Mouse (Mus musculus) limb, embryonic 15.5 days (tissue): ENCODE data around the gene Skint6. TPM values are rescaled to one million over a fixed set of nuclear protein-coding genes. Genes with fewer than 3 reads are reported as not detected.
"Not testable (repeated sequence)": the region's sequence is repeated elsewhere in the genome, so short reads cannot be mapped to it uniquely, and the experiment has no call there.

Experiments used
- ATAC-seq: fragments of 200-750 bp; cut with Nextera tagmentation; 2 replicates; pipeline ENCODE4 v1.8.0; 2017; ENCODE audit warnings: low read depth, moderate TSS enrichment; ENCODE audit not compliant: insufficient number of reproducible peaks, low FRiP score, low TSS enrichment
- H3K27ac ChIP-seq: fragments of 300-500 bp; sonication (generic); 2 replicates; pipeline ENCODE4 v1.5.1; 2015; ENCODE audit warnings: moderate library complexity, mild to moderate bottlenecking, inconsistent platforms
- H3K27me3 ChIP-seq: fragments of 300-500 bp; sonication (generic); 2 replicates; pipeline ENCODE4 v1.6.1; 2015; ENCODE audit warnings: inconsistent platforms
- H3K36me3 ChIP-seq: fragments of 300-500 bp; sonication (generic); 2 replicates; pipeline ENCODE4 v1.6.1; 2015; ENCODE audit warnings: inconsistent platforms
- H3K4me1 ChIP-seq: fragments of 300-500 bp; sonication (generic); 2 replicates; pipeline ENCODE4 v1.6.1; 2015; ENCODE audit warnings: inconsistent platforms
- H3K4me2 ChIP-seq: fragments of 300-500 bp; sonication (generic); 2 replicates; pipeline ENCODE4 v1.6.1; 2015; ENCODE audit warnings: mild to moderate bottlenecking, inconsistent platforms
- H3K4me3 ChIP-seq: fragments of 300-500 bp; sonication (generic); 2 replicates; pipeline ENCODE4 v1.5.1; 2015; ENCODE audit warnings: mild to moderate bottlenecking, inconsistent platforms
- H3K9ac ChIP-seq: fragments of 300-500 bp; sonication (generic); 2 replicates; pipeline ENCODE4 v1.6.1; 2015; ENCODE audit warnings: inconsistent platforms
- H3K9me3 ChIP-seq: fragments of 300-500 bp; sonication (generic); 2 replicates; pipeline ENCODE4 v1.6.1; 2016; ENCODE audit warnings: inconsistent platforms
- WGBS: fragments of 180-500 bp; shearing (Covaris S2); methylation state at CpG from one replicate; pipeline ENCODE4 v1.1.7; 2015; 5-methylcytosine and 5-hydroxymethylcytosine counted together
- polyA plus RNA-seq: library from polyadenylated mRNA; unstranded; fragments of >200 nt; fragmentation: Nextera tagmentation; extraction: Ambion mirVana; gene quantifications from 2 replicates; pipeline ENCODE4 v1.2.1, GENCODE M21; 2015

The Skint6 gene
- 1.6 and 1.7 TPM in 2 replicates for polyA plus RNA-seq

DNA sequence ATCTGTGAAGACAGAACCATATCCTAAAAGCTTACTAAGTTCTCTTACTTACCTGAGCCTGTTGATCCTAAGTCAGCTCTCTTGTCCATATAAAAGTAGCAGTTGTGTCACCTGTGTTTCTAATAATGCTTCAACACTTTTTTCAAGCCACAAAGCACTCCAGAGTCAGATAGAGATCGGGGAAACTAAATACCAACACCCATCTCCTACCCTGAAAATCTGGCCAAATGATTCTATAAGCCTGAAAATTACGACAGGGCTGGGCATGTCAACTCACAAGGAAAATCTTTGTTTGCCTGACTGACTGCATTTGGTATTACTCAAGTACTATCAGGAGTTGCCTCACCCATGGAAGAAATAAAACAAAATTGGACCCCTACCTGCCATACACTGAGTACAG, at the start of gene Skint6:
Gene Skint6 (minus strand): TSS at position 101 of the 400 bp plus-strand sequence.
- no peaks in the 10 kb centered on the region for H3K36me3 ChIP-seq
- no peak for ATAC-seq
- no peaks in the 10 kb centered on the region; the same call in 1 of the 2 replicates for H3K9me3 ChIP-seq
- H3K4me1 ChIP-seq: no peaks in the 10 kb centered on the region
- no peak within 1 kb of the TSS for H3K4me2 ChIP-seq
- H3K27ac ChIP-seq: no peak within 1 kb of the TSS
- H3K27me3 ChIP-seq: no peaks in the 10 kb centered on the region
- H3K4me3 ChIP-seq: no peak within 1 kb of the TSS
- 58% methylated on average over 2 of the region's 2 CpGs for WGBS
- H3K9ac ChIP-seq: no peak within 1 kb of the TSS

DNA sequence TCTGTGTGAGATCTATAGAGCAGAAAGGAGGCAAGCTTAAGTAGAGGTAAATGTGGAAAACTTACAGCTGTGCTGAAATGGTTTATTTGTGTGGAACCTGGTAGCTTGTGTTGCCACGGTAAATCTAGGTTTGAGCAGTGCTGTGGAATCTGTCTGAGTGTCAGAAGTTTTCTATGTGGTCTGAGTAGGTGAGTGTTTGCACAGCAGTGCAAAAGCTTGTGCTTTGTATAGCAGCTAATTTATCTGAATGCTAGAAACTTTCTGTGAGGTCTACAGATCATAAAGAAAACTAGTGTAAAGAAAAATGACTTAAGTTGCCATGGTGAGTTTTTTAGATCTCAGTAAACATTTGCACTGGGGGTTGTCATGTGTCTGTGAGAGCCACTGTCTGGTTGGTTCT, 34.1 kb upstream of the Skint6 start:
- Histone ChIP-seq H3K36me3 (no peaks in the 10 kb centered on the region), H3K9ac (no peak overlapping the region), H3K27ac (no peak overlapping the region), H3K4me3 (no peak overlapping the region), H3K4me2 (no peak overlapping the region), H3K9me3 (peaks cover 6% of the 10 kb centered on the region; the same call in 1 of the 2 replicates), H3K27me3 (no peaks in the 10 kb centered on the region), H3K4me1 (no peaks in the 10 kb centered on the region)
- no peak for ATAC-seq
- 81% methylated on average over 1 of the region's 1 CpGs for WGBS

DNA sequence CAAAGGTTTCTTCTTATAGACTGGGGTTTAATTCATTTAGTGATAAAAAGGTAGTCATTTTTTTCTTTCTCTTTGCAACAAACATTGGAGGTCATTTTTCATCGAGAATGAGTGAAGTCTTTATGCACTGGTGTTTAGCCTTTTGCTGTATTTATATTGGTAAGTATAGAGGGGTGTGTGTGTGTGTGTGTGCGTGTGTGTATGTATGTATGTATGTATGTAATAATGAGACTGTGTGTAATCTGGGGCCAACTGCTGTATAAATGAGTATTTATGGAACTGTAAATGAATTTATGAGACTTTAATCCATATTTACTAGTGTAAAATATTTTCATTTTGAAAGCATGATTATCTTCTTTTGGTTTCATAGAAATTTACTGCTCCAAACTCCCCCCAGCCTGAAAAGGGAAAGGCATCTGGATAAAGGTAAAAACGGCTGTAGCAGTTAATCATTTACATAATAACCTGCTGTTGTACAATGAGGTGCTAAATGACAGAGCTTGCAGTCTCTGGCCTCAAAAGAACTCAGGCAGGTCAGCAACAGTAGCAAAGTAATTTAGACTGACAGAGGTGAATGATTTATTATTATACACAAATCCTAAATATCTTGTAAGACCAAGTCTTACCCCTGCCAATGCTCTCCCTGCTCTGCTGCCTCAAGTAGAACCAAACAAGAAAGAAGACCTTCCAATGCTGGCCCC, 15.2 kb upstream of the Skint6 start:
- no peak overlapping the region for H3K4me3 ChIP-seq
- WGBS: 55% methylated on average over 3 of the region's 3 CpGs
- no peaks in the 10 kb centered on the region for H3K4me1 ChIP-seq
- no peak overlapping the region for H3K27ac ChIP-seq
- H3K9ac ChIP-seq: no peak overlapping the region
- no peak for ATAC-seq
- H3K9me3 ChIP-seq: no peaks in the 10 kb centered on the region; the same call in 1 of the 2 replicates
- no peaks in the 10 kb centered on the region for H3K27me3 ChIP-seq
- no peak overlapping the region for H3K4me2 ChIP-seq
- H3K36me3 ChIP-seq: no peaks in the 10 kb centered on the region

DNA sequence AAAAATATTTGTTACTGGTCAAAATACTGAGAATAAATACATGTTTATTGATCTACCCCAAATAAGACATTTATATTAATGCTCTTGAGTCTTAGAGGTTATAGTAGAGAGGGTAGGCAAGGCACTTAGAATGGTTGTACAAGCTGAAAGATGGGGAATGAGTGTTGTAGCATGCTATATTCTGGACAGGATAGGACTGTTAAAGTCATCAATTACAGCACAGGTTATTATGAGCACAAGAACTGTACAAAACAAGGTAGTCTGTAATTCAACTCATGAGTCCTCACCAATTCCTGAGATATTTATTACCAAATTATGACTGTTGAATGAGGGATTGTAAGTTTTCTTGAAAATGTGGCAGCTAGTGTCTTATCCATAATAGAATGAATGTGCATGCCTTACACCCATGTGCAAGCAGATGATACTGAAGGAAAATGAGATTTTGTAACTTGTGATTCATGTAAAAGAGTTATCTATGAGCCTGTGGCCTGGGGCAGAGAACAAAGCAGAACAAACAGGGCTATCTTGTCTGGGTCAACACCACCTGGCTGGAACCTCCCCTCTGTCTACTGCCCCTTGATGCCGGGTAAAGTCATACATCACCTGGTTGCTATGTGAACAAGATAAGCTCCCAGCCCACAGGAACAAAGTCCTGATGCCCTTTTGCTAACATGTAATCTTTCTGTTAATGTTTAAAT, 23.3 kb downstream of the Skint6 start:
- WGBS: 85% methylated on average over 1 of the region's 1 CpGs

DNA sequence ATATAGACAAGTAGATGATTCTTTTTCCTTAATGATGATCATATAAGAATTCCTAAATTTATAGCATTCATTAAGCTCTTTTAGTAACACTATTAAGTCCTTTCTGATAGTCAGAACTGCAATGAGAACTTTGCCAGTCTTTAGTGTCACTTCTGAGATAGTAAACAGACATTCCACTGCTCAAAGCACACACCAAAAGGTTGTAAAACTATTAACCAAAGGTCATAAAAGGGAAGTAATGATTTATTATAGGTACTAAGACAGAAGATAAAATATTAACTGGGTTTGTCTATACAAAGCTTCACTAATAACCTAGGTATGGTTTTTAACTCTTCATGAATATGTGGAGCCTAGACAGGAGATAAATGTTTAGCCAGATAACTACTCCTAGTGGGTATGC, 41.0 kb downstream of the Skint6 start:
- no peak overlapping the region for H3K9ac ChIP-seq
- H3K27me3 ChIP-seq: no peaks in the 10 kb centered on the region
- no peak overlapping the region for H3K27ac ChIP-seq
- H3K4me2 ChIP-seq: no peak overlapping the region
- no peak overlapping the region for H3K4me3 ChIP-seq
- no peaks in the 10 kb centered on the region for H3K4me1 ChIP-seq
- H3K36me3 ChIP-seq: no peaks in the 10 kb centered on the region
- ATAC-seq: no peak
- H3K9me3 ChIP-seq: no peaks in the 10 kb centered on the region

More for the DNA sequence above, 23.3 kb downstream of the Skint6 start:
- Histone ChIP-seq H3K27ac (no peak overlapping the region), H3K9ac (no peak overlapping the region), H3K4me3 (no peak overlapping the region), H3K9me3 (no peaks in the 10 kb centered on the region), H3K4me2 (no peak overlapping the region), H3K36me3 (no peaks in the 10 kb centered on the region), H3K27me3 (no peaks in the 10 kb centered on the region), H3K4me1 (no peaks in the 10 kb centered on the region)
- ATAC-seq: no peak

DNA sequence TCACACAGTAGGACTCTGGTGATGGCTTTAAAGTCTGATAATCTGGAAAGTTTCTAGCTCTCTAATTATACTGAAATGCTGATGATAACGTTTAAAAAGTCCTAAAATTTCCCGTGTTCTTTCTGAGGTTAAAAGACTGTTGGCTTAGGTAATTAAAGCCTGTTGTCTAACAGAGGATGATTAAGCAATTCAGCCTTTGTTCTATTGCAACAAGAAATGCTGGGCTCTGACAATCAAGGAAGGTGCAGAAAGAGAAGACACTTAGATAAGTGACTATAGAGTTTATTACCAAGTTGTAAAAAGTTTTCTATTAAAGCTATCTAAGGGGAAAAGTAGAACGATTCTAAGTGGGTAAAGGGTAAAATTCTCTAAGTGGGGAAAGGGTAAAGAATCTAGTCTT, 219.2 kb downstream of the Skint6 start:
- 47% methylated on average over 3 of the region's 3 CpGs for WGBS
- Histone ChIP-seq H3K9me3 (no peaks in the 10 kb centered on the region), H3K27me3 (no peaks in the 10 kb centered on the region), H3K36me3 (no peaks in the 10 kb centered on the region), H3K4me1 (no peaks in the 10 kb centered on the region), H3K9ac (no peak overlapping the region), H3K4me3 (no peak overlapping the region), H3K27ac (no peak overlapping the region), H3K4me2 (no peak overlapping the region)
- no peak for ATAC-seq

DNA sequence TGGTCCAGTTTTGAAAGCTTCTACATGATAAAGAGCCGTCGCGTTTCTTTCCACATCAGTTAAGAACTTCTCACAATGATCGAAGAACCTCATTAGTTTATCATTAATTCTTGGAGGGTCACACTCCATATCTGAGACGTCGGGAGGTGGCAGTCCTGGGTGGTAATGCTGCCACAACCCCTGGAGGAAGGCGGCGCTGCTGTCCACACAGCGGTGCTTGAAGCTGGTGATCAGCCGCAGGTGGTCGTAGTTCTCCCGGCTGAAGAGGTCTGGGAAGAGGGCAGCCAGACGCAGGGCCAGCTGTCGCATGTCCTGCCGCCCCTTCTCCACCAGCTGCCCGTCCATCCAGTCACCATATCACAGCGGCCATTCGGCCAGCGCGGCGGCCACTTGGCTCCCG, 307.6 kb downstream of the Skint6 start:
- not testable (repeated sequence) for H3K9me3 ChIP-seq, H3K27ac ChIP-seq, H3K4me2 ChIP-seq, H3K27me3 ChIP-seq, ATAC-seq, H3K4me1 ChIP-seq, H3K4me3 ChIP-seq, H3K9ac ChIP-seq, H3K36me3 ChIP-seq
- 35% methylated on average over 22 of the region's 22 CpGs for WGBS

DNA sequence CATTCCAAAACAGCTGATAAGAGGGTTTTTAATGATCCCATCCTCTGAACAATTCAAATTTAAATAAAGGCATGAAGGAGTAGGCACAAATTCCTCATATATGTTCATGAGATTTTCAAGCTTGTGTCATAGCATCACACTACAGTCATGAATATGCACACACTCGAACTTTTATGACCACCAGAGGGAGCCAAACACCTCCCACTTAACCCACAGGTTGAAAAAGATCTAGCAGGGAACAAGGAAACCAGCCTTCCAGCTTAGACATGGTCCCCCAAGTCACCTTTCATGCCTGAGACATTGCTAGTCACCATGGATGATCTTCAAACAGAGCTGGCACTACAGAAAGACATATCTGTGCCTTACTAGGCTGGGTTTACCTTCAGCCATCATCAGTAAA, 496.1 kb downstream of the Skint6 start:
- Histone ChIP-seq H3K4me2 (no peak overlapping the region), H3K36me3 (no peaks in the 10 kb centered on the region), H3K4me1 (no peaks in the 10 kb centered on the region), H3K9me3 (peaks cover 9% of the 10 kb centered on the region; the same call in 1 of the 2 replicates), H3K27me3 (no peaks in the 10 kb centered on the region), H3K9ac (no peak overlapping the region), H3K4me3 (no peak overlapping the region), H3K27ac (no peak overlapping the region)
- 3% methylated on average over 1 of the region's 1 CpGs for WGBS
- ATAC-seq: no peak

DNA sequence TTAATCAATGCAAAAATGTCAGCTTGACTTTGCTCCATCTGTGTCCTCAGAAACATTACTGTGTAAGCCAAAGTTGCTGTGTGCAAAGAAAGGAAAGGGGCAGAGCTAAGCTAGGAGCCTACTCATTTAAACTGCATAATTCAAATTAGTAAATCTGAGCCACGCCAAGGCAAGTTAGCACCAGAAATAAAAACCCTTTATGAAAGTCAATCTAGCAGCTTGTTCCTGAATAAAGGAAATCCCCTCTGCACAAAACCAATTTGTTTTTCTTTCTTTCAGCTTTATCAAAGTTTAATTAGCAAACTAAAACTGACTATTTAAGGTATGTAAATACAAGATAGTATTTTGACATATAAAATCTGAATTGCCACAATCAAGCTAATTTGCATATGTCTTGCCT, 512.0 kb downstream of the Skint6 start, which contains the start of gene Skint10:
Gene Skint10 (minus strand): TSS at position 101 of the 400 bp plus-strand sequence.
- 67% methylated on average over 1 of the region's 1 CpGs for WGBS
- H3K4me2 ChIP-seq: no peak within 1 kb of the TSS

More for the DNA sequence above, 512.0 kb downstream of the Skint6 start, which contains the start of gene Skint10:
- Histone ChIP-seq H3K4me3 (no peak within 1 kb of the TSS), H3K9ac (no peak within 1 kb of the TSS), H3K9me3 (no peaks in the 10 kb centered on the region), H3K27me3 (no peaks in the 10 kb centered on the region), H3K36me3 (no peaks in the 10 kb centered on the region), H3K4me1 (no peaks in the 10 kb centered on the region), H3K27ac (no peak within 1 kb of the TSS)
- ATAC-seq: no peak
